Mouse (Mus musculus) MEL (cell line): ENCODE data around the gene Gm38392.

Experiments
- CTCF ChIP-seq, 3 experiments: IDR thresholded peaks in 2 of 3; conservative IDR thresholded peaks in 1 of 3; 2 replicates each; pipeline ENCODE4 v1.5.1; 2011 to 2012; ENCODE audit warnings: low read length in 3 of 3, low read depth in 2 of 3, mild to moderate bottlenecking in 2 of 3, improper control_type of control experiment in 1 of 3, inconsistent platforms in 1 of 3, mixed read lengths in 1 of 3, moderate library complexity in 1 of 3; ENCODE audit not compliant: control insufficient read depth in 1 of 3, insufficient read depth in 1 of 3, poor library complexity in 1 of 3, severe bottlenecking in 1 of 3
- MAFK ChIP-seq: IDR thresholded peaks from 2 replicates; pipeline ENCODE4 v1.6.1; 2011; ENCODE audit warnings: low read depth, mild to moderate bottlenecking, low read length, improper control_type of control experiment, borderline replicate concordance

- TF ChIP-seq CTCF (IDR thresholded peaks at IDR 0.05 in 2 of 3, conservative IDR thresholded peaks at IDR 0.05 in 1 of 3; ENCODE audit: control insufficient read depth in 1 of 3, insufficient read depth in 1 of 3, low read depth in 2 of 3, low read length in 3 of 3, poor library complexity in 1 of 3, severe bottlenecking in 1 of 3) (no peak), MAFK (no peak)
These were observed 9.7 kb upstream of the Gm38392 start, which contains the start of the genes Tsacc and Cct3 for GRCm38 (mm10) chr3:88296561-88297318.
